Mouse (Mus musculus) liver, postnatal 0 days (tissue): ENCODE results near the gene Trit1. TPM values are rescaled to one million over a fixed set of nuclear protein-coding genes. Genes with fewer than 3 reads are reported as not detected.

Experiments
- ATAC-seq: fragments of 200-750 bp; cut with Nextera tagmentation; 2 replicates; pipeline ENCODE4 v1.8.0; 2017; ENCODE audit warnings: mild to moderate bottlenecking, moderate library complexity
- DNase-seq: peaks from one replicate; pipeline ENCODE4 v3.0.0-alpha.2; 2016
- H3K27ac ChIP-seq: fragments of 300-500 bp; sonication (generic); 2 replicates; pipeline ENCODE4 v1.5.1; 2014; ENCODE audit warnings: antibody characterized with exemption, moderate library complexity, mild to moderate bottlenecking, low read depth
- H3K27me3 ChIP-seq: fragments of 300-500 bp; sonication (generic); 2 replicates; pipeline ENCODE4 v1.6.1; 2014; ENCODE audit warnings: low read length, control low read depth, mixed read lengths; ENCODE audit not compliant: insufficient read depth
- H3K36me3 ChIP-seq: fragments of 300-500 bp; sonication (generic); replicated peaks from 2 replicates; pipeline ENCODE4 v1.6.1; 2014; ENCODE audit warnings: mild to moderate bottlenecking, control low read depth, low read length, moderate library complexity, mixed read lengths; ENCODE audit not compliant: insufficient read depth
- H3K4me1 ChIP-seq: fragments of 300-500 bp; sonication (generic); 2 replicates; pipeline ENCODE4 v1.6.1; 2014; ENCODE audit warnings: antibody characterized with exemption, mild to moderate bottlenecking, control low read depth; ENCODE audit not compliant: insufficient read depth
- H3K4me2 ChIP-seq: fragments of 300-500 bp; sonication (generic); 2 replicates; pipeline ENCODE4 v1.6.1; 2014; ENCODE audit warnings: low read depth, mild to moderate bottlenecking, low read length, moderate library complexity, mixed read lengths
- H3K4me3 ChIP-seq: fragments of 300-500 bp; sonication (generic); 2 replicates; pipeline ENCODE4 v1.5.1; 2014; ENCODE audit warnings: low read depth, low read length
- H3K9ac ChIP-seq: fragments of 300-500 bp; sonication (generic); replicated peaks from 2 replicates; pipeline ENCODE4 v1.6.1; 2014; ENCODE audit warnings: mild to moderate bottlenecking, moderate library complexity
- H3K9me3 ChIP-seq: fragments of 300-500 bp; sonication (generic); 2 replicates; pipeline ENCODE4 v1.6.1; 2016; ENCODE audit warnings: mild to moderate bottlenecking, control low read depth, low read length, mixed read lengths
- CTCF ChIP-seq: sonication (generic); IDR thresholded peaks from 2 replicates; pipeline ENCODE4 v1.5.1; 2016; ENCODE audit warnings: antibody characterized with exemption, low read depth
- EP300 ChIP-seq: IDR thresholded peaks from 2 replicates; pipeline ENCODE4 v1.6.1; 2016; ENCODE audit warnings: antibody characterized with exemption, low read depth, mild to moderate bottlenecking
- WGBS: fragments of 180-500 bp; shearing (Covaris S2); extraction: QIAGEN DNeasy Blood & Tissue Kit; methylation state at CpG from one replicate; pipeline ENCODE4 v1.1.7; 2014; ENCODE audit not compliant: insufficient replicate concordance; 5-methylcytosine and 5-hydroxymethylcytosine counted together
- polyA plus RNA-seq: library from polyadenylated mRNA; unstranded; fragments of >200 nt; fragmentation: Nextera tagmentation; extraction: Ambion mirVana; gene quantifications from 2 replicates; pipeline ENCODE4 v1.2.1, GENCODE M21; 2015

Trit1 gene
- polyA plus RNA-seq, 1 experiment from 2014 or later, result 7.5 TPM

DNA sequence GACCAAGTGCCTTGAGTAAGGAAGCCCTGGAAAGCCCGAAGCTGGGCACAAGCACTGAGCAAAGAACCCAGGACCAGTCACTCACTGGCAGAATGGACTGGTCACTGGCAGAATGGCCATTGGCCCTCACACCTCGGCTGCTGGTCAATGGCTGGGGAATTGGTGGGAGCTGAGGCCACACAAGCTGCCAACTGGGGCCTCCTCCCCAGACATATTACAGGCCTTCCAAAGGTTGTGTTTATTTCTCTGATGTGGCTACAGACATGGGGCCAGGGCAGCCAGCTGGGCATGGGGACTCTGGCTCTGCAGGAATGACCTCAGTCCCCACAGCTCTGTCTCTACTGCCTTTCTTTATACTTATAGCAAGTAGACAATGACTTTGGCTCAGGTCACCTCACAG is 37.5 kb upstream of the Trit1 start:
- 80% methylated on average over 2 of the region's 2 CpGs for WGBS
- ATAC-seq, result no peak
- no peaks in the 10 kb centered on the region for H3K36me3 ChIP-seq
- H3K9me3 ChIP-seq, result no peaks in the 10 kb centered on the region
- no peak overlapping the region for H3K27ac ChIP-seq
- H3K4me1 ChIP-seq, result no peaks in the 10 kb centered on the region
- no peak overlapping the region for H3K9ac ChIP-seq
- no peak for TF ChIP-seq EP300
- TF ChIP-seq CTCF, result no peak
- H3K27me3 ChIP-seq, result peaks cover 15% of the 10 kb centered on the region
- no peak overlapping the region for H3K4me3 ChIP-seq
- H3K4me2 ChIP-seq, result no peak overlapping the region
- no peak for DNase-seq

DNA sequence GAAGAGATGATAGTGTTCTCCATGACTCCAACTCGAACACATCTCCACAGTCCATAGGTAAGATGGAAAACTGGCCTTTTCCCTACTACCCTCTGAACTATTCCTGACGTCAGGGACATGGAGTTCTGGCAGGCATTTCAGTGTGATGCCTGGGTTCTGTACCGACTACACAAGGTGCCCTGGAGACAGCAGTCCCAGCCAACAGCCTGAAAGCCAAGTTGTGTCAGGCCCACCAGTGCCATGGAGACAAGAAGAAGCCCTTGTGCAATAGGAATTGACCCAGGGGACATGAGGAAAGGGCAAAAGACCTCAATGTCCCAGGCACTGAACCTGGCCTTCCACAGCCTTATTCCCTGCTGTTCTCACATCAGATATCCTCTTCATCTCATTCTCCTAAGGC is 36.6 kb upstream of the Trit1 start:
- Histone ChIP-seq H3K9ac (no peak overlapping the region), H3K4me3 (no peak overlapping the region), H3K4me1 (no peaks in the 10 kb centered on the region), H3K9me3 (no peaks in the 10 kb centered on the region), H3K36me3 (no peaks in the 10 kb centered on the region), H3K4me2 (no peak overlapping the region), H3K27ac (no peak overlapping the region), H3K27me3 (peaks cover 23% of the 10 kb centered on the region)
- TF ChIP-seq CTCF (no peak), EP300 (no peak)
- 0 out of 2 replicates have a peak, but pooled peaks have one; percentile 21 for ATAC-seq
- DNase-seq, result no peak
- WGBS, result 73% methylated on average over 3 of the region's 3 CpGs

- Histone ChIP-seq H3K9me3 (no peaks in the 10 kb centered on the region), H3K9ac (no peak overlapping the region), H3K36me3 (no peaks in the 10 kb centered on the region), H3K4me1 (no peaks in the 10 kb centered on the region), H3K4me2 (no peak overlapping the region), H3K4me3 (no peak overlapping the region), H3K27ac (no peak overlapping the region), H3K27me3 (peaks cover 19% of the 10 kb centered on the region)
- 53% methylated on average over 2 of the region's 2 CpGs for WGBS
- no peak for DNase-seq
- ATAC-seq, result no peak
- no peak for TF ChIP-seq CTCF
- no peak for TF ChIP-seq EP300
These were observed 35.7 kb upstream of the Trit1 start for GRCm38 (mm10) chr4:122980684-122981083.

DNA sequence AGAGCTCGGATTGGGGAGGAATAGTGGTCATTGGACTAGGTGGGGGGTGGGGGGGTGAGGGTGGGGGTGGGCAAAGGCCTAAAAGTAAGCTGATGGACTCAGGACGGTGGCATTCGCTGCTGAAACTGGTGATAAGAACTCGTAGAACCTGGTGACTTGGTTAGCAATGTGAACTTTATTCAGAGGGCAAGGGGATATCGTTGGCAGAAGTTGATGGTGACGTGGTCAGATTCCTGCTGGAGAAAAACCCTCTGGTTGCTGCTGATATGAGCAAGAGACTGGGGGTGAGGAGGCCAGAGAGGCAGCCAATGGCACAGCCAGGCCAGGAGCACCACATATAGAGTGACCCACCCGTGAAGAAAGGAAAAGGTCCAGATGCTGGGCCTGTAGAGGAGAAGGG is 35.2 kb upstream of the Trit1 start:
- 60% methylated on average over 7 of the region's 7 CpGs for WGBS
- H3K4me2 ChIP-seq, result no peak overlapping the region
- DNase-seq, result no peak
- no peaks in the 10 kb centered on the region for H3K9me3 ChIP-seq
- no peaks in the 10 kb centered on the region for H3K36me3 ChIP-seq
- no peak for ATAC-seq
- H3K4me3 ChIP-seq, result no peak overlapping the region
- H3K27me3 ChIP-seq, result peaks cover 18% of the 10 kb centered on the region
- no peak overlapping the region for H3K27ac ChIP-seq
- no peak for TF ChIP-seq EP300
- TF ChIP-seq CTCF, result no peak
- no peaks in the 10 kb centered on the region for H3K4me1 ChIP-seq
- no peak overlapping the region for H3K9ac ChIP-seq

- TF ChIP-seq CTCF (no peak), EP300 (no peak)
- Histone ChIP-seq H3K4me3 (no peak overlapping the region), H3K9me3 (no peaks in the 10 kb centered on the region), H3K27me3 (peaks cover 17% of the 10 kb centered on the region), H3K4me2 (no peak overlapping the region), H3K27ac (no peak overlapping the region), H3K4me1 (no peaks in the 10 kb centered on the region), H3K9ac (no peak overlapping the region), H3K36me3 (no peaks in the 10 kb centered on the region)
- WGBS, result 53% methylated on average over 3 of the region's 3 CpGs
- DNase-seq (no peak), ATAC-seq (no peak)
These were observed 34.5 kb upstream of the Trit1 start for GRCm38 (mm10) chr4:122981930-122982329.

GRCm38 (mm10) chr4:122982537-122982936 is 33.9 kb upstream of the Trit1 start:
- WGBS, result 56% methylated on average over 3 of the region's 3 CpGs
- Histone ChIP-seq H3K4me3 (no peak overlapping the region), H3K36me3 (no peaks in the 10 kb centered on the region), H3K27ac (no peak overlapping the region), H3K9ac (no peak overlapping the region), H3K4me1 (no peaks in the 10 kb centered on the region), H3K9me3 (no peaks in the 10 kb centered on the region), H3K4me2 (no peak overlapping the region), H3K27me3 (peaks cover 17% of the 10 kb centered on the region)
- DNase-seq (no peak), ATAC-seq (no peak)
- TF ChIP-seq EP300 (no peak), CTCF (no peak)
